Mouse (Mus musculus) myocyte (in vitro differentiated cells): ENCODE measurements at regions not wholly inside any gene's neighbourhood (a gene's known extent, or its start where the extent isn't known, plus 50 kb on each side); places are given as distances from the start of the nearest gene placed in this dataset.

Experiments used
- H3K27me3 ChIP-seq: one replicate; pipeline ENCODE4 v1.6.1; 2011; ENCODE audit not compliant: control insufficient read depth, insufficient read depth, insufficient read length
- H3K36me3 ChIP-seq: one replicate; pipeline ENCODE4 v1.6.1; 2011; ENCODE audit not compliant: control insufficient read depth, insufficient read depth
- H3K4me2 ChIP-seq: one replicate; pipeline ENCODE4 v1.6.1; 2011; ENCODE audit warnings: low read depth, control low read depth
- H3K4me3 ChIP-seq: one replicate; pipeline ENCODE4 v1.5.1; 2011; ENCODE audit warnings: mild to moderate bottlenecking, control low read depth, moderate library complexity
- H3K79me2 ChIP-seq: one replicate; pipeline ENCODE4 v1.6.1; 2011; ENCODE audit not compliant: control insufficient read depth, insufficient read depth
- H3ac ChIP-seq: one replicate; pipeline ENCODE4 v1.6.1; 2011; ENCODE audit not compliant: control insufficient read depth, insufficient read length
- CEBPB ChIP-seq: IDR thresholded peaks from 2 replicates; pipeline ENCODE4 v1.6.1; 2011; ENCODE audit warnings: mild to moderate bottlenecking, moderate library complexity; ENCODE audit not compliant: poor library complexity, insufficient read depth, severe bottlenecking
- E2F4 ChIP-seq: IDR thresholded peaks from one replicate; pipeline ENCODE4 v1.6.1; 2011; ENCODE audit warnings: mild to moderate bottlenecking, control low read depth, moderate library complexity; ENCODE audit not compliant: insufficient read depth
- MAX ChIP-seq: IDR thresholded peaks from one replicate; pipeline ENCODE4 v1.6.1; 2011; ENCODE audit warnings: low read depth, mild to moderate bottlenecking, control low read depth
- MYOD1 ChIP-seq, 3 experiments: IDR thresholded peaks; one replicate each; pipeline ENCODE4 v1.6.1; 2011; ENCODE audit warnings: control low read depth in 2 of 3, low read depth in 2 of 3, mild to moderate bottlenecking in 2 of 3, moderate library complexity in 1 of 3; ENCODE audit not compliant: insufficient read length in 2 of 3, control insufficient read depth in 1 of 3
- MYOG ChIP-seq, 3 experiments: IDR thresholded peaks; one replicate each; pipeline ENCODE4 v1.6.1; 2011; ENCODE audit warnings: control low read depth in 2 of 3, low read depth in 2 of 3, mild to moderate bottlenecking in 2 of 3; ENCODE audit not compliant: insufficient read length in 2 of 3, control insufficient read depth in 1 of 3, insufficient read depth in 1 of 3
- POLR2A ChIP-seq: IDR thresholded peaks from one replicate; pipeline ENCODE4 v1.6.1; 2011; ENCODE audit warnings: low read depth, mild to moderate bottlenecking, control low read depth, moderate library complexity; ENCODE audit not compliant: insufficient read length
- POLR2AphosphoS2 ChIP-seq: IDR thresholded peaks from one replicate; pipeline ENCODE4 v1.6.1; 2011; ENCODE audit warnings: low read depth, control low read depth; ENCODE audit not compliant: insufficient read length
- REST ChIP-seq: IDR thresholded peaks from one replicate; pipeline ENCODE4 v1.6.1; 2011; ENCODE audit warnings: mild to moderate bottlenecking, control low read depth, moderate library complexity; ENCODE audit not compliant: insufficient read depth, insufficient read length
- SRF ChIP-seq: IDR thresholded peaks from one replicate; pipeline ENCODE4 v1.6.1; 2011; ENCODE audit warnings: low read depth; ENCODE audit not compliant: control insufficient read depth, insufficient read length
- TCF12 ChIP-seq: IDR thresholded peaks from one replicate; pipeline ENCODE4 v1.6.1; 2011; ENCODE audit warnings: mild to moderate bottlenecking, control low read depth; ENCODE audit not compliant: poor library complexity, insufficient read depth, severe bottlenecking
- TCF3 ChIP-seq: IDR thresholded peaks from one replicate; pipeline ENCODE4 v1.6.1; 2011; ENCODE audit warnings: low read depth, control low read depth; ENCODE audit not compliant: insufficient read length
- USF1 ChIP-seq: IDR thresholded peaks from one replicate; pipeline ENCODE4 v1.6.1; 2011; ENCODE audit warnings: low read depth, mild to moderate bottlenecking, control low read depth, moderate library complexity

- TF ChIP-seq E2F4 = no peak
- Histone ChIP-seq H3ac (no peak overlapping the region), H3K4me2 (no peak overlapping the region), H3K27me3 (no peaks in the 10 kb centered on the region), H3K36me3 (no peaks in the 10 kb centered on the region), H3K79me2 (no peaks in the 10 kb centered on the region), H3K4me3 (no peak overlapping the region)
These were observed 226.7 kb upstream of the Tgfbr2 start for GRCm38 (mm10) chr9:116401821-116402220.

DNA sequence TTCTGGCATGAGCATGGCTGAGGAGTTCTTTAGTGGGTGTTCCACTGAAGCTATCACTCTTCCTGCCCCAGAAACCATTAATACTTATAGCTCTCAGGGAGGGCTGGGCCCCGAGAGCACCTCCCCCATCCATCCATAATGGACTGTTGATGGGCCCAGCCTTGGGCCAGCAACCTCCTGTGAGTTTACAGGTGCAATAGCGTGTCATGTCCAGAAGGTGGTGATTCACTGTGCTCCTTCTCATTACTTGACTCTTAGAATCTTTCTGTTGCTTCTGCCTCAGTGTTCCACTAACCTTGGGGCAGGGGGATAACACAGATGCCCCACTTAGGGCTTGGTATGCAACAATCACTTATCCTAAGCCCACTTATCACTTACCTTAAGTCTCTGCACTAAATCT, 225.1 kb upstream of the Tgfbr2 start:
- TF ChIP-seq TCF3 (no peak), MYOD1 (IDR thresholded peaks at IDR 0.05; ENCODE audit: control insufficient read depth in 1 of 3, insufficient read length in 2 of 3, low read depth in 2 of 3) (no peak), MYOG (IDR thresholded peaks at IDR 0.05; ENCODE audit: control insufficient read depth in 1 of 3, insufficient read depth in 1 of 3, insufficient read length in 2 of 3, low read depth in 2 of 3) (no peak), E2F4 (no peak), CEBPB (no peak), POLR2AphosphoS2 (no peak), REST (no peak), SRF (no peak), USF1 (no peak), POLR2A (no peak), MAX (no peak), TCF12 (no peak)
- H3K4me2 ChIP-seq = no peak overlapping the region
- no peaks in the 10 kb centered on the region for H3K27me3 ChIP-seq
- no peak overlapping the region for H3ac ChIP-seq
- no peaks in the 10 kb centered on the region for H3K36me3 ChIP-seq
- no peak overlapping the region for H3K4me3 ChIP-seq
- no peaks in the 10 kb centered on the region for H3K79me2 ChIP-seq

- H3K27me3 ChIP-seq = no peaks in the 10 kb centered on the region
- TF ChIP-seq CEBPB (no peak), POLR2AphosphoS2 (no peak), USF1 (no peak), MYOD1 (IDR thresholded peaks at IDR 0.05; ENCODE audit: control insufficient read depth in 1 of 3, insufficient read length in 2 of 3, low read depth in 2 of 3) (no peak), MYOG (IDR thresholded peaks at IDR 0.05; ENCODE audit: control insufficient read depth in 1 of 3, insufficient read depth in 1 of 3, insufficient read length in 2 of 3, low read depth in 2 of 3) (no peak), SRF (no peak), MAX (no peak), E2F4 (no peak)
- no peaks in the 10 kb centered on the region for H3K36me3 ChIP-seq
- no peaks in the 10 kb centered on the region for H3K79me2 ChIP-seq
- no peak overlapping the region for H3ac ChIP-seq
- H3K4me3 ChIP-seq = no peak overlapping the region
- no peak overlapping the region for H3K4me2 ChIP-seq
These were observed 224.1 kb upstream of the Tgfbr2 start for GRCm38 (mm10) chr9:116399296-116399695.

DNA sequence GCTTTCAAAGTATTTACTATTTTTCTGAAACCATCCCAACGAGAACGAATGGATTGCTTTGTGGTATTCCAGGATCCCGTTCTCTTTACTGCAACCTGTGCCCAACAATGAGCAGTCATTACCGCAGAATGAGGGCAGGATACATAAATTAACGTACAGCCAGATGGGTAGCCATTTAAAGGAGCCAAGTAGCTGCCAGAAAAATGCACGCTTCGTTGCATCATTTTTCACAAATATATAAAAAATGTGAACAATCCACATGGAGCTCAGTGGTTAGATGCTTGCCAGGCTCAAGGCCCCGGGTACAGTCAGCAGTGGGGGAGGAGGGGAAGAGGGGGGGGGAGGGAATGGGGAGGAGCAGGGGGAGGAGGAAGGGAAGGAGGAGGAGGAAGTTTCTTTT, 217.1 kb upstream of the Tgfbr2 start:
- Histone ChIP-seq H3K79me2 (no peaks in the 10 kb centered on the region), H3K36me3 (no peaks in the 10 kb centered on the region), H3ac (no peak overlapping the region), H3K4me3 (no peak overlapping the region), H3K27me3 (no peaks in the 10 kb centered on the region), H3K4me2 (peak overlapping the region; percentile 10)
- no peak for TF ChIP-seq POLR2AphosphoS2
- TF ChIP-seq CEBPB = peak; percentile 63; the same call in 1 of the 2 replicates

GRCm38 (mm10) chr9:116389781-116390180, 214.6 kb upstream of the Tgfbr2 start:
- Histone ChIP-seq H3K4me3 (no peak overlapping the region), H3K36me3 (no peaks in the 10 kb centered on the region), H3K79me2 (no peaks in the 10 kb centered on the region), H3ac (no peak overlapping the region), H3K4me2 (no peak overlapping the region), H3K27me3 (no peaks in the 10 kb centered on the region)
- TF ChIP-seq CEBPB (no peak), POLR2AphosphoS2 (no peak)

DNA sequence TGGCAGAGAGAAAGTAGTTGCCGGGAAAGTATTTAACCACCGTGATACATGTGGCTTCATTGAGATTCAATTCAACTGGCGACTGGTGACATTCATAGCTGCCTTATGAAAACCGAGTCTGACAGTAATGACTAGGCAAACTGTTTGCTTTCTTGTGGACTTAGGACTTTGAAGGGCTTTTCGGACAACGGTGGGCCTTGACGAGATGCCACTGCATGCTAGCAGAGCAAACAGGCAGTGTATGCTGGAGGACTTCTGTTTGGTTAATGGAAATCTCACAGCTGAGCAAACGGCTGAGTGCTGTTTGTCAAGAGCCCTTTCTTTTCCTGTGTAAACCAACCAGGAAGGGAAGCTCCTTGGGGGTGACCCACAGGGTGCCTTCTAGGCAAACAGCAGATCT, 213.7 kb upstream of the Tgfbr2 start:
- no peaks in the 10 kb centered on the region for H3K79me2 ChIP-seq
- H3K27me3 ChIP-seq = no peaks in the 10 kb centered on the region
- H3K4me2 ChIP-seq = no peak overlapping the region
- TF ChIP-seq MAX (no peak), MYOD1 (IDR thresholded peaks at IDR 0.05; ENCODE audit: control insufficient read depth in 1 of 3, insufficient read length in 2 of 3, low read depth in 2 of 3) (no peak), USF1 (no peak), POLR2AphosphoS2 (no peak), MYOG (IDR thresholded peaks at IDR 0.05; ENCODE audit: control insufficient read depth in 1 of 3, insufficient read depth in 1 of 3, insufficient read length in 2 of 3, low read depth in 2 of 3) (no peak), CEBPB (no peak), POLR2A (no peak), E2F4 (no peak), SRF (no peak), TCF12 (no peak), TCF3 (no peak), REST (no peak)
- no peak overlapping the region for H3K4me3 ChIP-seq
- no peaks in the 10 kb centered on the region for H3K36me3 ChIP-seq
- H3ac ChIP-seq = no peak overlapping the region
